Mouse (Mus musculus) lung, postnatal 0 days (tissue): Measurements from ENCODE around the gene Ap5b1.

ENCODE experiments used
- CTCF ChIP-seq: IDR thresholded peaks from 2 replicates; pipeline ENCODE4 v1.5.1; 2016; ENCODE audit warnings: antibody characterized with exemption, mild to moderate bottlenecking
- EP300 ChIP-seq: IDR thresholded peaks from 2 replicates; pipeline ENCODE4 v1.6.1; 2016; ENCODE audit warnings: antibody characterized with exemption, mild to moderate bottlenecking, control low read depth

GRCm38 (mm10) chr19:5558169-5558568, 9.7 kb upstream of the Ap5b1 start:
- TF ChIP-seq EP300: no peak
- TF ChIP-seq CTCF: no peak
